Mouse (Mus musculus) brain, embryonic 14.5 days (tissue): Measurements from ENCODE around the gene Qrich1. TPM values are rescaled to one million over a fixed set of nuclear protein-coding genes. Genes with fewer than 3 reads are reported as not detected.
A peak's percentile ranks its signal among the peaks of the same experiment; 100 is the strongest.

Experiments used
- DNase-seq: peaks from one replicate; pipeline ENCODE4 v3.0.0-alpha.2; 2011; ENCODE audit warnings: low read depth
- CTCF ChIP-seq: fragments of 200-500 bp; IDR thresholded peaks from 2 replicates; pipeline ENCODE4 v1.5.1; 2012; ENCODE audit warnings: inconsistent platforms, mild to moderate bottlenecking, moderate library complexity, borderline replicate concordance; ENCODE audit not compliant: insufficient read depth, insufficient read length; ENCODE audit errors: extremely low read depth
- POLR2A ChIP-seq: fragments of 200-500 bp; IDR thresholded peaks from 2 replicates; pipeline ENCODE4 v1.6.1; 2012; ENCODE audit warnings: mild to moderate bottlenecking, inconsistent platforms, borderline replicate concordance; ENCODE audit not compliant: poor library complexity, insufficient read depth, insufficient read length, severe bottlenecking; ENCODE audit errors: extremely low read depth
- polyA plus RNA-seq: library from polyadenylated mRNA; depleted of rRNA; stranded (reverse); fragments of >200 nt; gene quantifications from 2 replicates; pipeline ENCODE4 v1.2.3, GENCODE M21; 2012

Gene Qrich1
- polyA plus RNA-seq, 1 experiment, result 166 TPM

GRCm38 (mm10) chr9:108566815-108567776 lies 50.5 kb downstream of the Qrich1 start, which contains the start of gene Ndufaf3:
Ndufaf3 (minus strand) TSS chr9:108567434.
- peak; percentile 90 for TF ChIP-seq CTCF
- peak; percentile 5; the same call in 1 of the 2 replicates for TF ChIP-seq POLR2A
- DNase-seq, result peak; percentile 98

GRCm38 (mm10) chr9:108567931-108568419 lies 51.4 kb downstream of the Qrich1 start:
- TF ChIP-seq POLR2A (no peak), CTCF (no peak)
- no peak for DNase-seq

GRCm38 (mm10) chr9:108568511-108568921 lies 51.9 kb downstream of the Qrich1 start:
- TF ChIP-seq CTCF, result no peak
- TF ChIP-seq POLR2A, result no peak
- DNase-seq, result no peak

GRCm38 (mm10) chr9:108569381-108570206 lies 53.0 kb downstream of the Qrich1 start, which contains the start of gene Dalrd3:
Dalrd3 (plus strand) TSS chr9:108569886.
- peak; percentile 98 for DNase-seq
- no peak for TF ChIP-seq POLR2A
- no peak for TF ChIP-seq CTCF

GRCm38 (mm10) chr9:108570207-108570896 lies 53.7 kb downstream of the Qrich1 start:
- peak; percentile 84 for DNase-seq
- TF ChIP-seq POLR2A (no peak), CTCF (peak; percentile 73)

GRCm38 (mm10) chr9:108571401-108571973 lies 54.9 kb downstream of the Qrich1 start:
- TF ChIP-seq CTCF, result no peak
- TF ChIP-seq POLR2A, result no peak
- no peak for DNase-seq

- DNase-seq, result no peak
Observed at GRCm38 (mm10) chr9:108572321-108572720, 55.7 kb downstream of the Qrich1 start.

GRCm38 (mm10) chr9:108573774-108574690 lies 57.4 kb downstream of the Qrich1 start:
- TF ChIP-seq CTCF (peak; percentile 65), POLR2A (no peak)
- peak; percentile 72 for DNase-seq

More at GRCm38 (mm10) chr9:108572321-108572720, 55.7 kb downstream of the Qrich1 start:
- TF ChIP-seq CTCF, result no peak
- TF ChIP-seq POLR2A, result no peak

GRCm38 (mm10) chr9:108574921-108575320 lies 58.3 kb downstream of the Qrich1 start:
- TF ChIP-seq POLR2A (no peak), CTCF (no peak)
- no peak for DNase-seq
